In genomic region chr5:38157481-38158020, GRCm38 (mm10) we compare ENCODE assay signal across 10 mouse cellular contexts. TPM values are rescaled to one million over a fixed set of nuclear protein-coding genes. Genes with fewer than 3 reads are reported as not detected.
A peak's percentile ranks its signal among the peaks of the same experiment; 100 is the strongest.
DNase-seq lines count a peak whose midpoint lies in the region; TF ChIP-seq lines count a peak whose summit lies in the region.
"Had no signal": no experiment of that assay in that cellular context is flagged by ENCODE, and none has a peak within 500 bp of the region (broad histone marks: within the 10 kb centered on the region; RNA-seq: fewer than 3 reads in every experiment).

No protein-coding gene starts in this region.

- peak; percentile 64 to 72 for DNase-seq in cerebellum, adult 2 months
- peak; percentile 48 to 65 for DNase-seq in cerebellum, postnatal 14 days
- peak; percentile 6 for DNase-seq in hindbrain, embryonic 10.5 days (ENCODE audit: low spot score)
- no peak for DNase-seq in midbrain, embryonic 10.5 days (ENCODE audit: low spot score)
- no peak for DNase-seq in spleen, postnatal 14 days (ENCODE audit: low spot score in 2 of 2)
- no peak for DNase-seq in thymus, postnatal 25 days
- no peak for DNase-seq in heart, embryonic 10.5 days (ENCODE audit: low spot score)
- DNase-seq: adrenal gland, postnatal 14 days; heart, postnatal 36 days had no signal

- no peak for TF ChIP-seq POLR2A in cerebellum, adult 2 months (IDR thresholded peaks at IDR 0.05; ENCODE audit: borderline replicate concordance, insufficient read depth, low read length)

- H3K9me3 ChIP-seq in hindbrain, embryonic 10.5 days, result peaks cover 9% of the 10 kb centered on the region
- H3K9me3 ChIP-seq in midbrain, embryonic 10.5 days (replicated peaks), result no peaks in the 10 kb centered on the region
- no peaks in the 10 kb centered on the region for H3K9me3 ChIP-seq in heart, embryonic 10.5 days

- peak overlapping the region; percentile 82 for H3K4me3 ChIP-seq in cerebellum, adult 2 months (replicated peaks; ENCODE audit: insufficient read depth, low read depth, low read length)
- H3K4me3 ChIP-seq in hindbrain, embryonic 10.5 days, result peak overlapping the region; percentile 89
- H3K4me3 ChIP-seq in midbrain, embryonic 10.5 days, result peak overlapping the region; percentile 85
- no peak overlapping the region for H3K4me3 ChIP-seq in heart, embryonic 10.5 days

- peaks cover 33% of the 10 kb centered on the region for H3K4me1 ChIP-seq in cerebellum, adult 2 months (ENCODE audit: control insufficient read depth, insufficient read depth, low read length)
- H3K4me1 ChIP-seq in hindbrain, embryonic 10.5 days (replicated peaks), result peaks cover 52% of the 10 kb centered on the region
- H3K4me1 ChIP-seq in midbrain, embryonic 10.5 days, result peaks cover 39% of the 10 kb centered on the region
- H3K4me1 ChIP-seq in heart, embryonic 10.5 days, result peaks cover 9% of the 10 kb centered on the region

- WGBS in cerebellum, adult 2 months, result 9% methylated on average over 9 of the region's 9 CpGs
- WGBS in hindbrain, embryonic 10.5 days, result 74% methylated on average over 9 of the region's 9 CpGs
- 76% methylated on average over 9 of the region's 9 CpGs for WGBS in midbrain, embryonic 10.5 days
- WGBS in heart, embryonic 10.5 days, result 69% methylated on average over 9 of the region's 9 CpGs

- no peaks in the 10 kb centered on the region for H3K27me3 ChIP-seq in cerebellum, adult 2 months (ENCODE audit: control insufficient read depth, insufficient read depth, low read length)
- H3K27me3 ChIP-seq in hindbrain, embryonic 10.5 days (ENCODE audit: insufficient read depth, poor library complexity, severe bottlenecking), result peaks cover 41% of the 10 kb centered on the region
- peaks cover 46% of the 10 kb centered on the region for H3K27me3 ChIP-seq in midbrain, embryonic 10.5 days (ENCODE audit: low read depth, poor library complexity, severe bottlenecking)
- peaks cover 67% of the 10 kb centered on the region for H3K27me3 ChIP-seq in heart, embryonic 10.5 days (ENCODE audit: insufficient read depth, poor library complexity, severe bottlenecking)

- H3K27ac ChIP-seq in cerebellum, adult 2 months (ENCODE audit: insufficient read depth, low read length), result peak overlapping the region; percentile 8; the same call in 1 of the 2 replicates
- H3K27ac ChIP-seq in hindbrain, embryonic 10.5 days, result peak overlapping the region; percentile 97
- H3K27ac ChIP-seq in midbrain, embryonic 10.5 days (replicated peaks), result peak overlapping the region; percentile 94; the same call in 1 of the 2 replicates
- H3K27ac ChIP-seq in heart, embryonic 10.5 days, result no peak overlapping the region

- peaks cover 53% of the 10 kb centered on the region for H3K36me3 ChIP-seq in hindbrain, embryonic 10.5 days
- H3K36me3 ChIP-seq in midbrain, embryonic 10.5 days, result peaks cover 52% of the 10 kb centered on the region
- peaks cover 14% of the 10 kb centered on the region for H3K36me3 ChIP-seq in heart, embryonic 10.5 days
- H3K36me3 ChIP-seq: G1E had no signal

- no peak for TF ChIP-seq CTCF in cerebellum, adult 2 months (IDR thresholded peaks at IDR 0.05; ENCODE audit: borderline replicate concordance, insufficient read depth, low read depth, low read length)

RNA-seq across cellular contexts. Expression of gene Nsg1, which starts 2.2 kb away (rescaled TPM):
- 1,023 and 1,122 TPM in 2 replicates for polyA plus RNA-seq in cerebellum, adult 2 months (2012; rRNA removed)
- 142 and 224 TPM in 2 replicates for polyA plus RNA-seq in hindbrain, embryonic 10.5 days (2016; fragmentation: Nextera tagmentation; extraction: Ambion mirVana)
- 115 and 187 TPM in 2 replicates for polyA plus RNA-seq in midbrain, embryonic 10.5 days (2016; fragmentation: Nextera tagmentation; extraction: Ambion mirVana)
- polyA plus RNA-seq in heart, embryonic 10.5 days (2016; fragmentation: Nextera tagmentation; extraction: Ambion mirVana), result 17.4 and 32.6 TPM in 2 replicates
- polyA plus RNA-seq: G1E had no signal

Comparison
In these comparisons a context has a peak if more than half of its experiments do, and no peak if none do; other contexts are left out.
1. DNase-seq: peak in cerebellum, adult 2 months (2 of 2), cerebellum, postnatal 14 days (2 of 2) and hindbrain, embryonic 10.5 days (single experiment); none in midbrain, embryonic 10.5 days (single experiment), spleen, postnatal 14 days (0 of 2), thymus, postnatal 25 days (single experiment) and heart, embryonic 10.5 days (single experiment).